Mouse (Mus musculus) liver, embryonic 14.5 days (tissue): ENCODE results near the gene Prpf38a. TPM values are rescaled to one million over a fixed set of nuclear protein-coding genes. Genes with fewer than 3 reads are reported as not detected.

ENCODE experiments used
- ATAC-seq: fragments of 200-750 bp; cut with Nextera tagmentation; 2 replicates; pipeline ENCODE4 v1.8.0; 2017; ENCODE audit warnings: moderate number of reproducible peaks, mild to moderate bottlenecking, moderate library complexity; ENCODE audit not compliant: insufficient read depth
- DNase-seq, 3 experiments: peaks; one replicate each; pipeline ENCODE4 v3.0.0-alpha.2; 2012 to 2013; ENCODE audit warnings: low read depth in 3 of 3, low spot score in 3 of 3
- H3K27ac ChIP-seq: fragments of 300-500 bp; sonication (generic); 2 replicates; pipeline ENCODE4 v1.5.1; 2014; ENCODE audit warnings: moderate library complexity, mild to moderate bottlenecking, control low read depth, inconsistent platforms
- H3K27me3 ChIP-seq: fragments of 300-500 bp; sonication (generic); 2 replicates; pipeline ENCODE4 v1.6.1; 2014; ENCODE audit warnings: mild to moderate bottlenecking, low read length, moderate library complexity; ENCODE audit not compliant: control insufficient read depth, insufficient read depth
- H3K36me3 ChIP-seq: fragments of 300-500 bp; sonication (generic); replicated peaks from 2 replicates; pipeline ENCODE4 v1.6.1; 2014; ENCODE audit warnings: low read depth; ENCODE audit not compliant: control insufficient read depth, insufficient read depth
- H3K4me1 ChIP-seq, 2 experiments: fragments of 200-500 bp in 1 of 2; fragments of 300-500 bp in 1 of 2; sonication (generic) in 1 of 2; replicated peaks; 2 replicates each; pipeline ENCODE4 v1.6.1; 2012 to 2014; ENCODE audit warnings: antibody characterized with exemption in 1 of 2, inconsistent platforms in 1 of 2, low read length in 1 of 2; ENCODE audit not compliant: control insufficient read depth in 2 of 2, insufficient read depth in 2 of 2
- H3K4me2 ChIP-seq: fragments of 300-500 bp; sonication (generic); 2 replicates; pipeline ENCODE4 v1.6.1; 2014; ENCODE audit warnings: low read depth, mild to moderate bottlenecking, control low read depth, moderate library complexity
- H3K4me3 ChIP-seq, 2 experiments: fragments of 200-500 bp in 1 of 2; fragments of 300-500 bp in 1 of 2; sonication (generic) in 1 of 2; 2 replicates each; pipeline ENCODE4 v1.5.1; 2012 to 2014; ENCODE audit warnings: low read depth in 2 of 2, low read length in 2 of 2, mild to moderate bottlenecking in 2 of 2, control low read depth in 1 of 2, inconsistent platforms in 1 of 2, moderate library complexity in 1 of 2; ENCODE audit not compliant: insufficient read depth in 1 of 2
- H3K9ac ChIP-seq: fragments of 300-500 bp; sonication (generic); replicated peaks from 2 replicates; pipeline ENCODE4 v1.6.1; 2014; ENCODE audit warnings: mild to moderate bottlenecking, control low read depth, moderate library complexity
- H3K9me3 ChIP-seq: fragments of 300-500 bp; sonication (generic); 2 replicates; pipeline ENCODE4 v1.6.1; 2016; ENCODE audit warnings: low read length, mixed read lengths; ENCODE audit not compliant: control insufficient read depth
- CTCF ChIP-seq: IDR thresholded peaks from 2 replicates; pipeline ENCODE4 v1.5.1; 2016; ENCODE audit warnings: antibody characterized with exemption, low read depth, control low read depth
- EP300 ChIP-seq: IDR thresholded peaks from 2 replicates; pipeline ENCODE4 v1.6.1; 2016; ENCODE audit warnings: antibody characterized with exemption, low read depth
- WGBS: fragments of 180-500 bp; shearing (Covaris S2); extraction: QIAGEN DNeasy Blood & Tissue Kit; methylation state at CpG from one replicate; pipeline ENCODE4 v1.1.7; 2014; ENCODE audit not compliant: insufficient replicate concordance; 5-methylcytosine and 5-hydroxymethylcytosine counted together
- polyA plus RNA-seq, 2 experiments: library from polyadenylated mRNA; depleted of rRNA in 1 of 2; stranded (reverse) in 1 of 2; unstranded in 1 of 2; fragments of >200 nt; fragmentation: Nextera tagmentation in 1 of 2; extraction: Ambion mirVana in 1 of 2; gene quantifications; 2 replicates each; pipeline versions ENCODE4 v1.2.1 to v1.2.3; 2012 to 2014

Prpf38a gene
- polyA plus RNA-seq, 2 experiments, result 22.7 to 41.8 TPM

DNA sequence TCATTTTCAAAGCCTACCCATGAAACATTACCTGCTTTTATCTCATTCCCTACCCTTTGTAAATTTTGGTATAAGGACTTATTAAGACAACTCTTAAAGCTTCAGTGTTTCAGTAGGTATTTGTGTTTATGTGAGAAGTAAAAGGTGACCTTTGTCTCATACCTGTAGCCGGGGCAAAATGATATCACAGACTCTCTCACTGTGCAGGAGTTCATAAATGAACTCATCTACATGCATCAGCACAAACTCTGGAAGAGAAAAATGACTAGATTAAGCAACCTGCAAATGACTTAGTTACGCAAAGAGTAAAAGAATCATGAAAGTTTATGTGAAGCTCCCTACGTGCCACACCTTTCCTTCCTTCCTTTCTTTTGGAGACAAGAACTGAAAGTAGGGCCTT is 6.5 kb downstream of the Prpf38a start:
- Histone ChIP-seq H3K4me3 (no peak overlapping the region), H3K27ac (no peak overlapping the region), H3K9me3 (no peaks in the 10 kb centered on the region), H3K9ac (no peak overlapping the region), H3K27me3 (no peaks in the 10 kb centered on the region), H3K4me1 (peaks cover 3 to 4% of the 10 kb centered on the region in 2 experiments; a peak in 3 of 4 replicates), H3K4me2 (no peak overlapping the region), H3K36me3 (peaks cover 46% of the 10 kb centered on the region)
- TF ChIP-seq CTCF, result no peak
- no peak for TF ChIP-seq EP300
- DNase-seq (no peak), ATAC-seq (no peak)
- WGBS, result 84% methylated on average over 3 of the region's 3 CpGs

GRCm38 (mm10) chr4:108565026-108565425 is 14.1 kb downstream of the Prpf38a start:
- H3K4me3 ChIP-seq, result no peak overlapping the region
- peaks cover 69% of the 10 kb centered on the region for H3K36me3 ChIP-seq
- H3K4me2 ChIP-seq, result no peak overlapping the region
- ATAC-seq (no peak), DNase-seq (no peak)
- H3K4me1 ChIP-seq, result no peaks in the 10 kb centered on the region
- H3K27me3 ChIP-seq, result no peaks in the 10 kb centered on the region
- H3K9ac ChIP-seq, result no peak overlapping the region
- H3K27ac ChIP-seq, result no peak overlapping the region
- no peaks in the 10 kb centered on the region for H3K9me3 ChIP-seq
- TF ChIP-seq EP300, result no peak
- no peak for TF ChIP-seq CTCF
- 83% methylated on average over 1 of the region's 1 CpGs for WGBS

GRCm38 (mm10) chr4:108539701-108540100 is 39.4 kb downstream of the Prpf38a start:
- Histone ChIP-seq H3K27me3 (no peaks in the 10 kb centered on the region), H3K4me2 (no peak overlapping the region), H3K4me1 (no peaks in the 10 kb centered on the region), H3K9me3 (no peaks in the 10 kb centered on the region), H3K36me3 (no peaks in the 10 kb centered on the region; the same call in 1 of the 2 replicates), H3K9ac (no peak overlapping the region), H3K4me3 (no peak overlapping the region), H3K27ac (no peak overlapping the region)
- 85% methylated on average over 2 of the region's 2 CpGs for WGBS
- TF ChIP-seq EP300 (no peak), CTCF (no peak)
- ATAC-seq, result no peak
- DNase-seq, result no peak

Other genes with a start within 250 kb of the Prpf38a start
- 0.14 and 0.20 TPM in 2 replicates for gene Shisal2a, start 196.0 kb downstream of the Prpf38a start, polyA plus RNA-seq (2012; rRNA removed)
- gene Shisal2a, start 196.0 kb downstream of the Prpf38a start, polyA plus RNA-seq (2014; fragmentation: Nextera tagmentation; extraction: Ambion mirVana), result 0.29 TPM in 1 of 2 replicates, not detected in the other
- gene Gpx7, start 172.4 kb downstream of the Prpf38a start, polyA plus RNA-seq (2012; rRNA removed), result 5.8 and 6.6 TPM in 2 replicates
- 7.6 and 8.2 TPM in 2 replicates for gene Gpx7, start 172.4 kb downstream of the Prpf38a start, polyA plus RNA-seq (2014; fragmentation: Nextera tagmentation; extraction: Ambion mirVana)
- gene Tut4, start 119.9 kb downstream of the Prpf38a start, polyA plus RNA-seq (2012; rRNA removed), result 22.3 and 29.7 TPM in 2 replicates
- gene Tut4, start 119.9 kb downstream of the Prpf38a start, polyA plus RNA-seq (2014; fragmentation: Nextera tagmentation; extraction: Ambion mirVana), result 11.3 and 11.7 TPM in 2 replicates
- gene Orc1, start 87 bp upstream of the Prpf38a start, polyA plus RNA-seq (2012; rRNA removed), result 8.2 and 11.2 TPM in 2 replicates
- gene Orc1, start 87 bp upstream of the Prpf38a start, polyA plus RNA-seq (2014; fragmentation: Nextera tagmentation; extraction: Ambion mirVana), result 19.5 and 21.6 TPM in 2 replicates
- gene Cc2d1b, start 40.6 kb upstream of the Prpf38a start, polyA plus RNA-seq (2012; rRNA removed), result 7.6 and 10.1 TPM in 2 replicates
- gene Cc2d1b, start 40.6 kb upstream of the Prpf38a start, polyA plus RNA-seq (2014; fragmentation: Nextera tagmentation; extraction: Ambion mirVana), result 7.2 and 8.8 TPM in 2 replicates
- gene 3110021N24Rik, start 140.3 kb upstream of the Prpf38a start, polyA plus RNA-seq (2012; rRNA removed), result 0.01 TPM in 1 of 2 replicates, not detected in the other
- gene 3110021N24Rik, start 140.3 kb upstream of the Prpf38a start, polyA plus RNA-seq (2014; fragmentation: Nextera tagmentation; extraction: Ambion mirVana), result not detected in 2 replicates
- gene Zfyve9, start 201.5 kb upstream of the Prpf38a start, polyA plus RNA-seq (2012; rRNA removed), result 0.43 and 0.56 TPM in 2 replicates
- 0.32 and 0.43 TPM in 2 replicates for gene Zfyve9, start 201.5 kb upstream of the Prpf38a start, polyA plus RNA-seq (2014; fragmentation: Nextera tagmentation; extraction: Ambion mirVana)